Mouse (Mus musculus) limb, embryonic 11.5 days (tissue): Measurements from ENCODE around the gene Dhx15. TPM values are rescaled to one million over a fixed set of nuclear protein-coding genes. Genes with fewer than 3 reads are reported as not detected.
A peak's percentile ranks its signal among the peaks of the same experiment; 100 is the strongest.
"Not testable (repeated sequence)": the region's sequence is repeated elsewhere in the genome, so short reads cannot be mapped to it uniquely, and the experiment has no call there.

Experiments
- ATAC-seq: fragments of 200-750 bp; cut with Nextera tagmentation; 2 replicates; pipeline ENCODE4 v1.8.0; 2017; ENCODE audit warnings: low read depth; ENCODE audit not compliant: insufficient number of reproducible peaks, low FRiP score, low TSS enrichment
- DNase-seq: peaks from one replicate; pipeline ENCODE4 v3.0.0-alpha.2; 2015; ENCODE audit warnings: low spot score
- H3K27ac ChIP-seq: fragments of 300-500 bp; sonication (generic); replicated peaks from 2 replicates; pipeline ENCODE4 v1.5.1; 2014; ENCODE audit warnings: low read depth, mild to moderate bottlenecking, low read length
- H3K27me3 ChIP-seq: fragments of 300-500 bp; sonication (generic); 2 replicates; pipeline ENCODE4 v1.6.1; 2014; ENCODE audit warnings: mild to moderate bottlenecking, low read length, mixed read lengths; ENCODE audit not compliant: control insufficient read depth, insufficient read depth
- H3K36me3 ChIP-seq: fragments of 300-500 bp; sonication (generic); 2 replicates; pipeline ENCODE4 v1.6.1; 2014; ENCODE audit warnings: mild to moderate bottlenecking, low read length, moderate library complexity, mixed read lengths; ENCODE audit not compliant: control insufficient read depth, insufficient read depth
- H3K4me1 ChIP-seq: fragments of 300-500 bp; sonication (generic); 2 replicates; pipeline ENCODE4 v1.6.1; 2014; ENCODE audit warnings: low read length, mixed read lengths; ENCODE audit not compliant: control insufficient read depth, insufficient read depth
- H3K4me2 ChIP-seq: fragments of 300-500 bp; sonication (generic); 2 replicates; pipeline ENCODE4 v1.6.1; 2014; ENCODE audit warnings: low read depth, mild to moderate bottlenecking, moderate library complexity; ENCODE audit not compliant: severe bottlenecking
- H3K4me3 ChIP-seq: fragments of 300-500 bp; sonication (generic); 2 replicates; pipeline ENCODE4 v1.5.1; 2014; ENCODE audit warnings: low read depth, low read length
- H3K9ac ChIP-seq: fragments of 300-500 bp; sonication (generic); 2 replicates; pipeline ENCODE4 v1.6.1; 2014; ENCODE audit warnings: mild to moderate bottlenecking, low read length
- H3K9me3 ChIP-seq: fragments of 300-500 bp; sonication (generic); 2 replicates; pipeline ENCODE4 v1.6.1; 2016; ENCODE audit warnings: low read length; ENCODE audit not compliant: control insufficient read depth
- WGBS: fragments of 180-500 bp; shearing (Covaris S2); extraction: QIAGEN DNeasy Blood & Tissue Kit; methylation state at CpG from one replicate; pipeline ENCODE4 v1.1.7; 2014; 5-methylcytosine and 5-hydroxymethylcytosine counted together
- polyA plus RNA-seq: library from polyadenylated mRNA; unstranded; fragments of >200 nt; fragmentation: Nextera tagmentation; extraction: Ambion mirVana; gene quantifications from 2 replicates; pipeline ENCODE4 v1.2.1, GENCODE M21; 2014

Dhx15 gene
- 111 and 114 TPM in 2 replicates for polyA plus RNA-seq

- H3K36me3 ChIP-seq: no peaks in the 10 kb centered on the region
- H3K27me3 ChIP-seq: no peaks in the 10 kb centered on the region
- peak within 1 kb of the TSS; percentile 95 for H3K4me3 ChIP-seq
- peaks cover 4% of the 10 kb centered on the region for H3K4me1 ChIP-seq
- H3K9ac ChIP-seq: peak within 1 kb of the TSS; percentile 100
- peak; percentile 95 for ATAC-seq
- H3K4me2 ChIP-seq: peak within 1 kb of the TSS; percentile 75
- 1% methylated on average over 49 of the region's 53 CpGs for WGBS
- H3K9me3 ChIP-seq: no peaks in the 10 kb centered on the region
- H3K27ac ChIP-seq: peak within 1 kb of the TSS; percentile 88
- DNase-seq: peak; percentile 92
Observed at GRCm38 (mm10) chr5:52190371-52191179, at the start of gene Dhx15. Dhx15 (minus strand) TSS chr5:52190514.

- Histone ChIP-seq H3K4me2 (no peak overlapping the region), H3K27ac (no peak overlapping the region), H3K9me3 (no peaks in the 10 kb centered on the region), H3K27me3 (no peaks in the 10 kb centered on the region), H3K36me3 (no peaks in the 10 kb centered on the region), H3K4me1 (peaks cover 2% of the 10 kb centered on the region; the same call in 1 of the 2 replicates), H3K9ac (no peak overlapping the region), H3K4me3 (no peak overlapping the region)
- 91% methylated on average over 5 of the region's 5 CpGs for WGBS
- DNase-seq: no peak
- ATAC-seq: no peak
Observed at GRCm38 (mm10) chr5:52238877-52239276, 48.6 kb upstream of the Dhx15 start.

- Histone ChIP-seq H3K36me3 (no peaks in the 10 kb centered on the region), H3K9ac (no peak overlapping the region), H3K27me3 (no peaks in the 10 kb centered on the region), H3K4me2 (no peak overlapping the region), H3K4me3 (no peak overlapping the region), H3K4me1 (peaks cover 2% of the 10 kb centered on the region; the same call in 1 of the 2 replicates), H3K9me3 (no peaks in the 10 kb centered on the region), H3K27ac (no peak overlapping the region)
- ATAC-seq (no peak), DNase-seq (no peak)
- WGBS: 79% methylated on average over 8 of the region's 8 CpGs
Observed at GRCm38 (mm10) chr5:52237956-52238735, 47.8 kb upstream of the Dhx15 start.

- H3K9ac ChIP-seq, H3K4me1 ChIP-seq, DNase-seq, H3K36me3 ChIP-seq, H3K9me3 ChIP-seq, H3K4me2 ChIP-seq, ATAC-seq, H3K27ac ChIP-seq, H3K27me3 ChIP-seq, H3K4me3 ChIP-seq: not testable (repeated sequence)
- 90% methylated on average over 6 of the region's 6 CpGs for WGBS
Observed at GRCm38 (mm10) chr5:52236585-52236984, 46.3 kb upstream of the Dhx15 start.

- DNase-seq: no peak
- no peaks in the 10 kb centered on the region for H3K9me3 ChIP-seq
- H3K4me2 ChIP-seq: no peak overlapping the region
Observed at GRCm38 (mm10) chr5:52234570-52234969, 44.3 kb upstream of the Dhx15 start.

GRCm38 (mm10) chr5:52233891-52234290 lies 43.6 kb upstream of the Dhx15 start:
- Histone ChIP-seq H3K27me3 (no peaks in the 10 kb centered on the region), H3K27ac (no peak overlapping the region), H3K4me2 (no peak overlapping the region), H3K36me3 (no peaks in the 10 kb centered on the region), H3K9me3 (no peaks in the 10 kb centered on the region), H3K9ac (no peak overlapping the region), H3K4me3 (no peak overlapping the region), H3K4me1 (peaks cover 2% of the 10 kb centered on the region; the same call in 1 of the 2 replicates)
- DNase-seq (no peak), ATAC-seq (no peak)
- WGBS: 75% methylated on average over 2 of the region's 2 CpGs

More at GRCm38 (mm10) chr5:52234570-52234969, 44.3 kb upstream of the Dhx15 start:
- no peak for ATAC-seq
- Histone ChIP-seq H3K4me3 (no peak overlapping the region), H3K9ac (no peak overlapping the region), H3K4me1 (peaks cover 2% of the 10 kb centered on the region; the same call in 1 of the 2 replicates), H3K27ac (no peak overlapping the region), H3K36me3 (no peaks in the 10 kb centered on the region), H3K27me3 (no peaks in the 10 kb centered on the region)
- 74% methylated on average over 7 of the region's 7 CpGs for WGBS

- H3K27me3 ChIP-seq: no peaks in the 10 kb centered on the region
- H3K4me2 ChIP-seq: no peak overlapping the region
- ATAC-seq: no peak
- H3K4me1 ChIP-seq: peaks cover 2% of the 10 kb centered on the region; the same call in 1 of the 2 replicates
- no peak overlapping the region for H3K9ac ChIP-seq
- H3K36me3 ChIP-seq: no peaks in the 10 kb centered on the region
- no peak overlapping the region for H3K4me3 ChIP-seq
- no peak overlapping the region for H3K27ac ChIP-seq
- WGBS: 66% methylated on average over 2 of the region's 2 CpGs
- no peaks in the 10 kb centered on the region for H3K9me3 ChIP-seq
- DNase-seq: no peak
Observed at GRCm38 (mm10) chr5:52232611-52233010, 42.3 kb upstream of the Dhx15 start.

- Histone ChIP-seq H3K4me2 (no peak overlapping the region), H3K36me3 (no peaks in the 10 kb centered on the region), H3K9ac (no peak overlapping the region), H3K27ac (no peak overlapping the region), H3K9me3 (no peaks in the 10 kb centered on the region), H3K27me3 (no peaks in the 10 kb centered on the region), H3K4me1 (peaks cover under 1% of the 10 kb centered on the region; the same call in 1 of the 2 replicates), H3K4me3 (no peak overlapping the region)
- 77% methylated on average over 2 of the region's 2 CpGs for WGBS
- ATAC-seq: no peak
- DNase-seq: no peak
Observed at GRCm38 (mm10) chr5:52232199-52232598, 41.9 kb upstream of the Dhx15 start.
